Mouse (Mus musculus) adrenal gland, adult 18-20 months (tissue): ENCODE results near the gene Thap11. TPM values are rescaled to one million over a fixed set of nuclear protein-coding genes. Genes with fewer than 3 reads are reported as not detected.
"Not testable (repeated sequence)": the region's sequence is repeated elsewhere in the genome, so short reads cannot be mapped to it uniquely, and the experiment has no call there.

Experiments used
- DNase-seq, 2 experiments: peaks; one replicate each; pipeline ENCODE4 v3.0.0; 2021 to 2022; ENCODE audit warnings: low spot score in 2 of 2
- long read RNA-seq, 2 experiments: library from polyadenylated mRNA; stranded (forward); transcript quantifications; one replicate each; pipeline ENCODE4 v2.0.0; 2021
- total RNA-seq, 2 experiments: library from RNA; stranded (reverse); gene quantifications; 1 replicate in 1 of 2; 2 replicates in 1 of 2; pipeline ENCODE4 v1.2.3; 2021

The Thap11 gene
- 10 to 100 TPM; 35.7 to 38.6 TPM for total RNA-seq
- long read RNA-seq, experiment 1, transcript Thap11-201 (1 exons, 1,819 nt): major isoform, 44 of 44 reads
- long read RNA-seq, experiment 1, partial matches to known transcripts: 0 of 44 reads
- long read RNA-seq, experiment 1, other reads (novel, unspliced or antisense): 0 of 44 reads
- long read RNA-seq, experiment 2, transcript Thap11-201 (1 exons, 1,819 nt): major isoform, 69 of 69 reads
- long read RNA-seq, experiment 2, partial matches to known transcripts: 0 of 69 reads
- long read RNA-seq, experiment 2, other reads (novel, unspliced or antisense): 0 of 69 reads

DNA sequence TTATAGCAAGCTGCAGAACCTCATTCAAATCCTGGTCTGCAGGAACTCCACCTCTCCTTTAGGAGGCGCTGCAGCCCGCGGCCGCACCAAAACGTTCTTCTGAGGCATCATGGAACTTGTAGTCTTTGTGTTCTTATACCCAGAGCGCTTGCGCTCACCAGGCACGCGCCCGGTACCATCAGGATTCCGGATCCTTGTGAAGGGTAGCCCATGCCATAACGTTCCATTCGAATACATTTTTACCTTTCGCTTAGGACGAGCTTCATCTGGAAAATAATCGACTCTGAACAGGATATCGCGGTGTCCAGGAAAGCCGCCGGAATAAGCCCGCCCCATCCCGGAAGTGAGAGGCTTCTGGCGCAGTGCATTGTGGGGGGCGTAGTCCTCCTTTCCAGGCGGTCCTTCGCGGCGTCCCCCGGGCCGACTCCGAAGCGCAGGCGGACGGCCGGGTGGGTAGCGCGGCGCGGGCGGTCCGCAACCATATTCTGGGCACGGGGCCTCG, at the start of gene Thap11:
Thap11 (plus strand) TSS at position 418 of the 502 bp plus-strand sequence.
- DNase-seq: peak; percentile 86 to 89

DNA sequence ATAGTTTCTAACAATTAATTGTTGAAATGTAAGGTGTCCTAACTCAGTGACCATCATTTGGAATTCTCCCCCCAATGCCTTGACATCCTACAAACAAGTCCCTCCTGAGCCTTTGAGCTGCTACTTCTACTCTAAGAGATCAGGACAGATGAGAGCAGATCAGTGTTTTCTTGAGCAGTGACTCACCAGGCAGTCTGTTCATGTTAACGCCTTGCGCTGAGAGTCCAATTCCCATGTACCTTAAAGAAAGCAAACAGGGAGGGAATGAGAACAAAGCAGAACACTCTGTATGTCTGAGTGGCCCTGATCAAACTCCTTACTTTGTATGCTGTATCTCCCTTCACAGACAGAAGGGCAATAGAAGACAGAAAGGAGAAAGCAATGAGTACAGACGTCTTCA, 49.6 kb upstream of the Thap11 start:
- DNase-seq: no peak

DNA sequence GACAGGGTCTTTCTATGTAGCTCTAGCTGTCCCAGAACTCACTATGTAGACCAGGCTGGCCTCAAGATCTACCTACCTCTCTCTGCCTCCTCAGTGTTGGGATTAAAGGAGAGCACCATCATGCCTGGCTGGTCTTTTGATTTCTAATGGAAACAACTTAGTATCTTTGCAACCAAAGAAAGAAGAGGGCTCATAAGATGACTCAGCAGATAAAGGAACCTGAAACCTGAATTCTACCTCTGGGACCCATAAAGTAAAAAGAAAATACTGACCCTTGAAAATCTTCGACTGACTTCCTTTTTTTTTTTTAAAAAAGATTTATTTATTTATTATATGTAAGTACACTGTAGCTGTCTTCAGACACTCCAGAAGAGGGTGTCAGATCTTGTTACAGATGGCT, 49.0 kb upstream of the Thap11 start:
- DNase-seq: no peak

DNA sequence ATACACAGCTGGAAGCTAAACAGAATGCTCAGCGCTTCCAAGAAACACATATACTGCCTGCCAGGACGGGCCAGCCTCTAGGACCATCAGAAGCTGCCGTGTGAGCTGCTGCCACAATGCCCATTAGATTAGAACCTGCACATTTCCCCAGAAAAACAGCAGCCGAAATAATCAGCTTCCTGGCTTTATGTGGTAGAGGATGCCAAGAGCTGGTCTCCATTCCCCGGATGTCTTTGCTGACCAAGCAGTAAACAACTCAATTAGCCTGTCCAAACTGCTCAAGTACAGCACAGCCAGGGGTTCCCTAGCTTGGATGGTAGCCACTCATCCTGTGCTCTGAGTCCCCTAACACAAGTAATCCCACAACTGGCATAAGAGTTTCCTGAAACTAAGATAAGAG, 47.2 kb upstream of the Thap11 start:
- DNase-seq: no peak

DNA sequence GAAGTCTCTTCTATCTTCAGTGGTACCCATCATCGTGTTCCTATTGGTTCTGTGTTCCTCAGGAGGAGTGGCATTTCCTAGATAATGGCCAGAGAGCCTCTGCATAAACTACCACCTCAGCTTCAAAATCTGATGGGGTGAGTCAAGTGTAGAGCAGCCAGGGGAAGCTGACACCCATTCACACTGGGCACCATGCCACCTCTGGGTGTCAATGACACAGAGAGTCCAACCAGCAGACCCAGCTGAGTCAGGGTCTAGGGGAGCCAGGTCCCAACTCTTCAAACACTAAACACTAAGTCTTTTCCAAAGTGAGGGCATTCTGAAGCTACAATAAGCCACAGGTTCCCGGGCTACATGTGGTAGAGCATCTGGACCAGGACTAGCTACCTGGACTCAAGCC, 46.5 kb upstream of the Thap11 start:
- peak; percentile 27 to 30 for DNase-seq

DNA sequence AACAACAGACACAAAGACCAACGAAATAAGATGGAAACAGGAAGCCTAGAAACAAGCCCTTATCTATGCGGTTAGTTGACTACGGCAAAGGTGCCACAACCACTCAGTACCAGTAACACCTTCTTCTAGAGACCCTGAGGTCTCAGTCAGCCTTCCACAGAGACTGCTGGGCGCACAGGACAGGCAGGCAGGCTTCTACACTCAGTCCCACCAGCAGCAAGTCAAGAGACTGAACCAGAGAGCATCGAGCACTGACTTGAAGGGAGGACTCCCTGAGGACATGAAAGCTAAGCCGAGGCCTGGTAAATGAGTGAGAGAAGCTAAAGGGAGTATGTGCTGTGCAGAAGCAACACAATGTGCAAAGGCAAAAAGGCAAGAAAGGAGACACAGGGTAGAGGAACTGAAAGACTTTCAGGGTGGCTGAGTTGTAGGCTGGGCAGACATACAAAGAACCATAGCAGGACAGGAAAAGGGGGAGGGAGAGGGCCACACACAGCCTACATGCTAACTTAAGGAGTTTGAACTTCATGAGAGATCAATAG, 44.6 kb upstream of the Thap11 start:
- DNase-seq: no peak

DNA sequence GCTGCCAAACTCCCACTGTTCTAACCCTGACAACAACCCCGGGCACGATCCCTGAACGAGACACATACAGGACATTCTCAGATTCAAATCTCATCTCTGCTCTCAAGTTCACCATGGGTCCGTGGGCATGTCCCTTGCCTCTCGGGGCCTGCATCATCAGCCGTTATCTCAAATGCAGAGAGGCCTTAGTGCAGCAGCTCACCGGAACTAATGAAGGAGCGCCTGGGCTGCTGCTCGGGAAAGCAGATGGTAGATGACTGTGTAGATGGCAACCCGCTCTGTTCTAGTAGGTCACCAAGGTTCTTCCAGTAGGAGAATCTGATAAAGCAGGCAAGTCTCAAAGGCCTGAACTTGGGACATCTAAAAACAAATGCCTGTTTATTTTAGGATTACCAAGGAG, 43.9 kb upstream of the Thap11 start:
- DNase-seq: no peak

DNA sequence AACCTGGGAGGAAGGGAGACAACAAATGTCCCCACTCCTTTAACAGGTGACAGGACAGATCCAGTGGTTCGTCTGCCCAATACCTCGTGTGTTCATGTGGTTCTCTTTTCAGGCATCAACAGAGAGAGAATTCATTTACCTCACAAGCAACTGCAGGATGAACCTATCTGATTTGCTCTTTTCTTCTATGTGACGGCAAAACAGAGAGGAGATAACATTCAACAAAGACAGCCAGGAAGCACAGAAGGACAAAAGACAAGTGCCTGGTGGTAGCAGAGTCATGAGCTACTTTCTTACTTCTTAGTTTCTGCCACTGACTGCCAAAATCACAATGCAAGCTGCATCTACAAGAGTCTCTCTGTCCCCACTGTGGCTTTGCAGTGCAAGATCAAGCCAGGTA, 43.4 kb upstream of the Thap11 start:
- DNase-seq: no peak

DNA sequence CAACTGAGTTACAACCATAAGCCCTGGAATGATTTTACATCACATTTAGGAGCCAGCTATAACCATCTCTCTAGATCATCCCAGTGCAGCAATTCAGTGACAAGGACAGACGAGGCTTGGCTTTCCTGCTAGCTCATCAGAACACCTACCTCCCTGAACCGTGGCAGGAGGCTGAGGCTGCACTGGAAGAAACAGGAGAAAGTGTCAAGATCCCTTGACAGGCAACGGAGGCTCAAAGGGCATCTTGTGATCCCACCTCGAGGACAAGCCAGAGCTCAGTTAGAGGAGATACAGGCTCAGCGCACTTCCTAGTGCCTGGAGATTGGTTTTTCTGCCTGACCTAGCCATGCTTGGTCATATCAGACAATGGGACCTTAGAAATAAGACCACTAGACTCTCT, 42.4 kb upstream of the Thap11 start:
- no peak for DNase-seq

DNA sequence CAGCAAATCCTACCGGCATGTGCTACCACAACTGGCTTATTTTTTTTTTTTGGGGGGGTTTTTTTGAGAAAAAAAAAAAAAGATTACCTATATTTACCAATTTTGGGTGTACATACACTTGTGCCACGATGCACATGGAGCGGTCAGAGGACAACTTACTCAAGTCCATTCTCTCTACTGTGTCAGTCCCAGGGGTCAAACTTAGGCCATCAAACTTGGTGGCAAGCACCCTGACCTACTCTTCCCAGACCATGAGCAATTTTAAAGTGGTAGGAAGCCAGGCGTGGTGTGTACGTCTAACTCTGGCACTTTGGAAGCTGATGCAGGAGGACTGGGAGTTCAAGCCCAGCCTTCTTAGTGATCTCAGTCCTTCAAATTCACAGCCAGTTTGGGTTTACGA, 41.7 kb upstream of the Thap11 start:
- DNase-seq: no peak

DNA sequence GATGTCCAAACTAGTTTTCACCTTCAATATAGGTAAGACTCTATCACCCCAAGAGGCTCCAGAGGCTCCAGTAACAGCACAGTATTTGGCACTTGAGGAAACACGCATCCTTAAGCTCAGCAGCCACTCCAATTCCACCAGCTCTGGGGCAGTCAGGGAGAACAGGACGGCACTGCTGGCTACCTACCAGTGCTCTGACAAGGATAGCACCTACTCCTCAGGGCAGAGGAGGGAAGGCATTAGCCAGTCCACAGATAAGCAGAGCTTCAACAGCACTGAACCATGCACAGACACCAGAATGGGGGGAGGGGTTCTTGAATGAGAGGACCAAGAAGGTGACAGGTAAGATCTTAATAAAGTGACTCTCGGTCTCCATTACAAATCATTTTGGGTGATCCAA, 35.3 kb upstream of the Thap11 start:
- DNase-seq: no peak

DNA sequence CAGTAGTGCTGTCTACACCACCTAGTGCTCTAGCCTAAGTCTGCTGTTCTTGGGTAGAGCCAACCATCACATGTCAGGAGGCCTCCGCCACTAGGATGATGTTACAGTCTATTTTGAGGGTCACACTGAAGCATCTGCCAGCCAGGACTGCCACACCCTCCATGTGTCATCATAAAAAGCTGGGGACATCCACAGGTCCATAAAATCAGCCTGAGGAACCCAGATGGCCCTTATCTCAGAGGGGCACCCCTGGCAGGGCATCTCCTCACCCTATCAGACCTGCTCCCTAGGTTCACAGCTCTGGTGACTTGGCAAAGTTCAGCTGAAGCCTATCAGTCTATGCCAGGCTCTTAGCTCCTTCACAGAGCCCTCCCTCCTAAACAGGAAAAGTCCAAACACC, 34.0 kb upstream of the Thap11 start:
- no peak for DNase-seq

DNA sequence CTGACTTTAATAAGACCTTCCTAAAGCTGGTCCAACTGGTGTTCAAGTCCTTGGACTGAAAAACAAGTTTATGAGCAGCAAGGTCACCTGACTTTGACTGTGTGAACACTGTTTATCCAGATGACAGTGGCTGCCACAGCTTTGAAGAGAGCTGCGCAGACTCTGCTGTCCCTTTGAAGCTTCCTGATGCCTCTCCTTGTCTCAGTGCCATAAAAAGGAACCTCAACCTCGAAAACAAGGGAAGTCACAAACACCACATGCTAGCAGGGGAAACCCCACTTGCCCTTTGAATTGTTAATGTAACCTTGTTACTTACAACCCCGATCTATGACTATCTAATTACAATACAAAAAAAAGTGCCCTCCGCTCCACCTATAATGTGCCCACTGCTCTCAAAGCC, 29.4 kb upstream of the Thap11 start:
- no peak for DNase-seq

DNA sequence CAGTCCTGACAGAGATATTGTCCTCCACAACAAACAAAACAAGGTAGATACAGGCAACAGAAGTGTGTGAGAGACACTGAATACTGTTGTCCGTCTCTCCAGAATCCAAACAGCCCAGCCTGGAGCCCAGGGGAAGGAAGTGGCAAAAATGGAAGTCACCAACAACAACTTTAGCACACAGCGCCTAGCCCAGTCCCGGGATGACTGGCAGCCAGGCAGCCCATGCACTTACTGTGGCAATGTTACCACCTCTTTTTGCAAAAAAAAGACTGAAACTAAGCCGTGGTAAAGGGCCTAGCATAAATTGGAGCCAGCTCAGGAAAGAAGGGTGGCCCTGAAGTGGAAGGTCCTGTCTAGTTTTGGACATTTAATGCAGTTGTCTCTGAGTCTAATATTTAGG, 28.6 kb upstream of the Thap11 start:
- DNase-seq: no peak

DNA sequence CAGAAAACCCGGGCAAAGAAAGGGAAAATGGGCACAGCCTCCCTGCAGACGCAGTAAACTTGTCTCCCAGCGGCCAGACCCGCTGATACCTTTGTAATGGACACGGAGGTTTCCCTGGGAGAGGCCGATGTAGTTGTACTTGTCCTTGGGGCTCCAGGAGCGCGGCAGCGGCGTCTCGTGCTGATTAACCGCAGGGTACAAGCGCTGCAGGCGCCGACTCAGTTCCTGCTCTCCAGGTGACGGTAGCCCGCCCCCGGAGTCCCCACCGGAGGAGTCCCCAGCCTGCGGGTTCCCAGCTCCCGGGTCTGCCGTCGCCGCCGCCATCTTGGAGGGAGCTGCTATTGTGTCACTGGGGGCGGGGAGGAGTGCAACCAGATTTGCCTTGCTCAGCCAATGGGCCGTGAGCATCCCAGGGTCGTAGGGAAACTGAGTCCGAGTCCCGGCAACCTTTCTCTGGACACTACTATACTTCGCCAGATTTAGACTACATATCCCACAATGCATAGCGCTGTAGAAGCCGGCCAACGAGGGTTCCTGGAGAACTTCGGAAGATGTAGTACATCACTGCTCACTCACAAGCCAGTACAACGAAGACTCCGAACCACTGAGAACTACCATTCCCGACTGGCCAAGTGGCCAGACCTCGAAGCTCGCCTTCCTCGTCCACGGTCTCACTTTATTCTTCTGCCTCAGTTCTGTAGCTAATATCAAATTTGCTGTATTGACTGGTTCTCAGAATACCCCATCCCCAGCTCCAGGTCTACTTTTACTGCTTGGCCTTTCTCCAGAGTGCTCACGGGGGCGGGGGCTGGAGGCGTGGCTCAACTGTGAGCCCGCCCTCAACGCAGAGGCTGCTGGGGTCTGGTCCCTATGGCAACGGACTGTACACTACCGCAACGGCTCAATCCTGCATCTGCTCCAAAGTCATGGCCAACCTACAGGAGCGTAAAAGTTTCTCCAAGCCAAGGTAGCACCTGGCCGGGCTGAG, 27.8 kb upstream of the Thap11 start, which contains the start of the genes Ranbp10 and Tsnaxip1:
Ranbp10 (minus strand) TSS at position 490 of the 988 bp plus-strand sequence.
Tsnaxip1 (plus strand) TSS at position 871 of the 988 bp plus-strand sequence.
- DNase-seq: peak; percentile 89

DNA sequence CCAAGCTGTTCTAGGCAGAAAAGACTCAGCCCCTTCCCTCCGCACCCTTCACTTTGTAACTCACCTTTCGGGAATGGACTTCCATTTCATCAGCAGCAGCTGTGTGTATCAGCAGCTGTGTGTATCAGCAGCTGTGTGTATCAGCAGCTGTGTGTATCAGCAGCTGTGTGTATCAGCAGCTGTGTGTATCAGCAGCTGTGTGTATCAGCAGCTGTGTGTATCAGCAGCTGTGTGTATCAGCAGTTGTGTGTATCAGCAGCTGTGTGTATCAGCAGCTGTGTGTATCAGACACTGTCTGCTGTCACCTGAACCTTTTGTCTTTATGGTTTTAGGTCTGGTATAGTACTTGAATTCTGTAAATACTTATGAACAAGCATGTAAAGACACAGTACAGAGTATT, 21.2 kb upstream of the Thap11 start:
- not testable (repeated sequence) for DNase-seq

DNA sequence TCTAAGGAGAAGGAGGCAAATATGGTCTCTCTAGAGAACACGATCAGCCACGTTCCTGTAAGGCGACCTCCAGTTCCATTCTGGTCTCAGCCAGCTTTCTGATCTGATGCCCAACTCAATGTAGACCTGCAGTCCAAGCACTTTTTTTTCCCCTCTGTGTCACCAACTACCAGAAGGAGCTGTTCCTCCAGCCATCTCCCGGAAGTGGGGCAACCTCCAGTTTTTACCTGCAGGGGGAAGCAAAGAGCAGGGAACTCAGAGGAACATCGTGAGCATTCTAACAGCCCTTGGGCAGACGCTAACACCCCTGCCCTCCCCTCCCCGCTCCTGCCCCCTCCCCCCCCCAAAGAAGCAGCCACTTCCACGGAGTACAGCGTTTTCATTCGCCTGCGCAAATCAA, 19.6 kb upstream of the Thap11 start:
- peak; percentile 75 to 78 for DNase-seq

DNA sequence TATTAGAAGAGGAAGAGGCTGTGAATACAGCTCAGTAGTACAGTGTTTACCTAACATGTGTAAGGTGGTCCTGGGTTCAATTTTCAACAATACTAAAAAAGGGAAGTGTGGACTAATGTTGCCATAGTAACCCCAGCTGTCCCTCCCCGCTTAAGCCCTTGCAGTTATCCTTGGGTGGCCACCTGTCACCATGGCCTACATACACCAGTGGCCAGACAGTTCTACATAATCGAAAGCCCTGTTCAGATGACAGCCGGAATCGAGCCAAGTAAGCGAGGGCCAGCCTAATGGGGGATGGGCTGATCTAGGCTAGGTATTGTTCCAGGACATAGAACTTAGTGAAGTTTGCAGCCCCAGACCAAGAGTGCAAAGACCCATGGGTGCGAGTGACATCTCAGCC, 17.9 kb upstream of the Thap11 start:
- no peak for DNase-seq

DNA sequence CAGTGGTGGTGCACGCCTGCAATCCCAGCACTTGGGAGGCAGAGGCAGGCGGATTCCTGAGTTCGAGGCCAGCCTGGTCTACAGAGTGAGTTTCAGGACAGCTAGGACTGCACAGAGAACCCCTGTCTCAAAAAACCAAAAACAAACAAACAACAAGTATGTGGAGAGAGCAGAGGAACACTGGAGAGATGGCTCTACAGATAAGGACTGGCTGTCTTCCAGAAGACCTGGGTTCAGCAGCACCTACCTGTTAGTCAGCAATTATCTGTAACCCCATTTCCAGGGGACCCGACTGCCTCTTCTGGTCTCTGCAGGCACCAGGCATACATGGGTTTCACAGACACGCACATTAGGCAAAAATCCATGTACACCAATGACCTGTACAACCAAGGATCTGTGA, 15.7 kb upstream of the Thap11 start:
- no peak for DNase-seq

DNA sequence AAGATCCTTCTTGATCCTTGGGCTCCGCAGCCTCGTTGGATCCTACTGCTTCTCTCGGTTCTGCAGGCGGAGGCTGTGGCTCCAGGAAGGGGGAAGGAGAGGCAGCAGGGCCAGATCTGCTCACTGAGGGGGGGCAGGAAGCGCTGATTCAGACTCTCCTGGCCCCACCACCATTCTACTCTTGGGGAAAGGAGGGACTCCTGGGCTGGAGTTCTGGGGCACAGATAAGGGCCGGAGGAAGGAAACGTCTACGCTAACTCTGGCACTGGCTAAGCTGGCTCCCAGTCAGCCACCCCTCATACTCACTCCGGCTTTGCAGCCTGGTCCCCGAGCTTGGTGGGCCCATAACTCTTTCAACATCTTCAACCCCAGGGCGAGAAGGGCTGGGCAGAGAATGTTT, 8.3 kb upstream of the Thap11 start:
- DNase-seq: no peak

DNA sequence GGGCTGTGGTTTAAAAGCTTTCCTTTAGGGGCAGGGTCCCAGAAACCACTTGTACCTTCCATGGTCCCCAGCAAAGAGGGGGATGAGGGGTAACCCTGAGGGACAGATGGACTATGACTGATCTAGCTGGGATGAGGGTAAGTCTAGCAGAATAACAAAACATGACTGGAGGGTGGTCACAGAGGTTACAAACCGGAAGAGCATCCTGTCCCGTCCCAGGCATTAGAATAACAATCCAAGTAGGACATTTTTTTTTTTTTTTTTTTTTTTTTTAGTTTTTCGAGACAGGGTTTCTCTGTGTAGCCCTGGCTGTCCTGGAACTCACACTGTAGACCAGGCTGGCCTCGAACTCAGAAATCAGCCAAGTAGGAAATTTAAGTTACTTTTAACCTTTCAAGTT, 4.9 kb upstream of the Thap11 start:
- DNase-seq: no peak

DNA sequence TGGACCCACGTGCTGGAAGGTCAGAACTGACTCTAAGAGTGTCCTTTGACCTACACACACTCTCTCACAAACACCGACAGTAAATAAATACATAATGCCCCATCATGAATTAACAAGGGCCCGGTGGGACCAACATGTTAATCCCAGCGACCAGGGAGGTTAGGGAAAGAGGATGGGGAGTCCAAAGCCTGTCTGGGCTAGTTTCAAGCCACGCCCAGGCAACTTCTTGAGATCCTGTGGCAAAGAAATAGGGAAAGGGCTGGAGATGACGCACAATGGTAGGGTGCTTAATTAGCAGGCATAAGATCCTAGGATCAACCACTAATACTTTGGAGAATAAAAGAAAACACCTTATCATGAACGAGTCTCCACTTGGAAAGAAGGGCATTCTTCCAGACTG, 4.3 kb upstream of the Thap11 start:
- DNase-seq: no peak
